Mouse (Mus musculus) spleen, adult 2 months (tissue): ENCODE data around the gene Stim1.

Experiments
- CTCF ChIP-seq: fragments of 200-500 bp; IDR thresholded peaks from 2 replicates; pipeline ENCODE4 v1.5.1; 2011; ENCODE audit warnings: mild to moderate bottlenecking, inconsistent platforms; ENCODE audit not compliant: insufficient read depth, insufficient read length, insufficient replicate concordance; ENCODE audit errors: extremely low read depth
- POLR2A ChIP-seq: fragments of 200-500 bp; IDR thresholded peaks from 2 replicates; pipeline ENCODE4 v1.6.1; 2011; ENCODE audit warnings: low read depth, low read length, inconsistent platforms

- no peak for TF ChIP-seq POLR2A
- no peak for TF ChIP-seq CTCF
Observed at GRCm38 (mm10) chr7:102331476-102331875, 63.9 kb downstream of the Stim1 start.
